12 mouse cellular contexts compared by ENCODE assay signal in genomic region chr15:27488042-27488441, GRCm38 (mm10). TPM values are rescaled to one million over a fixed set of nuclear protein-coding genes. Genes with fewer than 3 reads are reported as not detected.
DNase-seq lines count a peak whose midpoint lies in the region; ATAC-seq and TF ChIP-seq lines count a peak whose summit lies in the region.
"Had no signal": no experiment of that assay in that cellular context is flagged by ENCODE, and none has a peak within 500 bp of the region (broad histone marks: within the 10 kb centered on the region; RNA-seq: fewer than 3 reads in every experiment).

No protein-coding gene starts in this region.

- peaks cover 72% of the 10 kb centered on the region for H3K4me1 ChIP-seq in heart, embryonic 13.5 days
- H3K4me1 ChIP-seq in heart, embryonic 12.5 days (replicated peaks), result peaks cover 58% of the 10 kb centered on the region
- H3K4me1 ChIP-seq in cerebellum, adult 2 months (ENCODE audit: control insufficient read depth, insufficient read depth, low read length), result peaks cover 67% of the 10 kb centered on the region
- H3K4me1 ChIP-seq in forebrain, postnatal 0 days (ENCODE audit: insufficient read depth), result peaks cover 41% of the 10 kb centered on the region
- H3K4me1 ChIP-seq in midbrain, embryonic 16.5 days (ENCODE audit: control insufficient read depth, insufficient read depth, low read length), result peaks cover 25% of the 10 kb centered on the region

- H3K27me3 ChIP-seq in heart, embryonic 13.5 days (replicated peaks), result no peaks in the 10 kb centered on the region
- no peaks in the 10 kb centered on the region for H3K27me3 ChIP-seq in heart, embryonic 12.5 days (replicated peaks)
- no peaks in the 10 kb centered on the region for H3K27me3 ChIP-seq in cerebellum, adult 2 months (ENCODE audit: control insufficient read depth, insufficient read depth, low read length)
- H3K27me3 ChIP-seq in forebrain, postnatal 0 days (ENCODE audit: insufficient read depth, low read length), result no peaks in the 10 kb centered on the region
- no peaks in the 10 kb centered on the region for H3K27me3 ChIP-seq in midbrain, embryonic 16.5 days (ENCODE audit: control insufficient read depth, insufficient read depth, low read depth, low read length)

- peak overlapping the region; percentile 61 for H3K9ac ChIP-seq in heart, embryonic 13.5 days
- H3K9ac ChIP-seq in heart, embryonic 12.5 days, result no peak overlapping the region
- peak overlapping the region; percentile 31 for H3K9ac ChIP-seq in forebrain, postnatal 0 days
- 0 out of 2 replicates have a peak overlapping the region, but pooled peaks have one; percentile 4 for H3K9ac ChIP-seq in midbrain, embryonic 16.5 days (ENCODE audit: low read depth, low read length)

- H3K36me3 ChIP-seq in heart, embryonic 13.5 days, result no peaks in the 10 kb centered on the region
- H3K36me3 ChIP-seq in heart, embryonic 12.5 days, result no peaks in the 10 kb centered on the region
- no peaks in the 10 kb centered on the region for H3K36me3 ChIP-seq in forebrain, postnatal 0 days (ENCODE audit: insufficient read depth)
- no peaks in the 10 kb centered on the region for H3K36me3 ChIP-seq in midbrain, embryonic 16.5 days (ENCODE audit: control insufficient read depth, insufficient read depth, low read length)

- H3K9me3 ChIP-seq in heart, embryonic 13.5 days, result no peaks in the 10 kb centered on the region
- no peaks in the 10 kb centered on the region for H3K9me3 ChIP-seq in heart, embryonic 12.5 days (replicated peaks)
- H3K9me3 ChIP-seq in forebrain, postnatal 0 days (ENCODE audit: low read length), result no peaks in the 10 kb centered on the region
- no peaks in the 10 kb centered on the region for H3K9me3 ChIP-seq in midbrain, embryonic 16.5 days (replicated peaks; ENCODE audit: control insufficient read depth, low read length, poor library complexity, severe bottlenecking)

- 57% methylated on average over 10 of the region's 10 CpGs for WGBS in heart, embryonic 13.5 days
- 55% methylated on average over 10 of the region's 10 CpGs for WGBS in heart, embryonic 12.5 days
- 4% methylated on average over 10 of the region's 10 CpGs for WGBS in cerebellum, adult 2 months
- WGBS in forebrain, postnatal 0 days, result 23% methylated on average over 10 of the region's 10 CpGs
- WGBS in midbrain, embryonic 16.5 days, result 42% methylated on average over 10 of the region's 10 CpGs

- ATAC-seq in heart, embryonic 13.5 days (ENCODE audit: extremely low read depth, insufficient number of reproducible peaks, low FRiP score, low TSS enrichment), result no peak
- ATAC-seq in heart, embryonic 12.5 days (ENCODE audit: insufficient number of reproducible peaks, low FRiP score), result no peak
- ATAC-seq in forebrain, postnatal 0 days, result peak; percentile 72
- ATAC-seq in midbrain, embryonic 16.5 days, result no peak
- ATAC-seq: CD4-positive, CD25-positive, alpha-beta regulatory T cell, adult 4 months; inflammation-experienced regulatory T-cells, adult 6 months had no signal

- DNase-seq in cerebellum, adult 2 months, result peak; percentile 84 to 89
- peak; percentile 73 for DNase-seq in forebrain, postnatal 0 days
- DNase-seq in lung, postnatal 25 days (ENCODE audit: low spot score), result no peak
- DNase-seq in yolk sac, embryonic 10.5 days (ENCODE audit: low spot score), result no peak
- no peak for DNase-seq in gastrocnemius, postnatal 10 days
- DNase-seq: gastrocnemius, postnatal 25 days; lung, postnatal 10 days had no signal

- no peak overlapping the region for H3K4me3 ChIP-seq in heart, embryonic 13.5 days
- no peak overlapping the region for H3K4me3 ChIP-seq in heart, embryonic 12.5 days
- no peak overlapping the region for H3K4me3 ChIP-seq in cerebellum, adult 2 months (replicated peaks; ENCODE audit: insufficient read depth, low read depth, low read length)
- H3K4me3 ChIP-seq in forebrain, postnatal 0 days (ENCODE audit: low read depth, low read length), result no peak overlapping the region
- no peak overlapping the region for H3K4me3 ChIP-seq in midbrain, embryonic 16.5 days (ENCODE audit: low read depth, low read length)

- H3K27ac ChIP-seq in heart, embryonic 13.5 days (replicated peaks), result no peak overlapping the region
- no peak overlapping the region for H3K27ac ChIP-seq in heart, embryonic 12.5 days (ENCODE audit: poor library complexity, severe bottlenecking)
- peak overlapping the region; percentile 55 for H3K27ac ChIP-seq in cerebellum, adult 2 months (ENCODE audit: insufficient read depth, low read length)
- H3K27ac ChIP-seq in forebrain, postnatal 0 days (ENCODE audit: low read depth, low read length), result peak overlapping the region; percentile 87
- H3K27ac ChIP-seq in midbrain, embryonic 16.5 days (ENCODE audit: low read length), result peak overlapping the region; percentile 5; the same call in 1 of the 2 replicates

- 0 out of 2 replicates have a peak overlapping the region, but pooled peaks have one; percentile 9 for H3K4me2 ChIP-seq in heart, embryonic 13.5 days
- H3K4me2 ChIP-seq in heart, embryonic 12.5 days, result no peak overlapping the region
- peak overlapping the region; percentile 15; the same call in 1 of the 2 replicates for H3K4me2 ChIP-seq in forebrain, postnatal 0 days (ENCODE audit: low read depth)
- no peak overlapping the region for H3K4me2 ChIP-seq in midbrain, embryonic 16.5 days (ENCODE audit: low read length)

- TF ChIP-seq POLR2A in cerebellum, adult 2 months (IDR thresholded peaks at IDR 0.05; ENCODE audit: borderline replicate concordance, insufficient read depth, low read length), result no peak

- no peak for TF ChIP-seq CTCF in cerebellum, adult 2 months (IDR thresholded peaks at IDR 0.05; ENCODE audit: borderline replicate concordance, insufficient read depth, low read depth, low read length)
- TF ChIP-seq CTCF in forebrain, postnatal 0 days (IDR thresholded peaks at IDR 0.05; ENCODE audit: low read depth), result no peak

RNA-seq across cellular contexts. Expression of gene Ank, which starts 21.6 kb away (rescaled TPM):
- polyA plus RNA-seq in heart, embryonic 13.5 days (2015; fragmentation: Nextera tagmentation; extraction: Ambion mirVana), result 9.1 and 10.6 TPM in 2 replicates
- 12.6 and 14.7 TPM in 2 replicates for polyA plus RNA-seq in heart, embryonic 12.5 days (2016; fragmentation: Nextera tagmentation; extraction: Ambion mirVana)
- polyA plus RNA-seq in cerebellum, adult 2 months (2012; rRNA removed), result 212 and 222 TPM in 2 replicates
- 31.5 and 35.5 TPM in 2 replicates for total RNA-seq in forebrain, postnatal 0 days (2014; rRNA removed)
- polyA plus RNA-seq in forebrain, postnatal 0 days (2015; fragmentation: Nextera tagmentation; extraction: Ambion mirVana), result 18.9 and 22.8 TPM in 2 replicates
- 15.0 and 15.7 TPM in 2 replicates for polyA plus RNA-seq in midbrain, embryonic 16.5 days (2015; fragmentation: Nextera tagmentation; extraction: Ambion mirVana)
- total RNA-seq in gastrocnemius, postnatal 10 days (2021), result 10 to 100 TPM; 35.1 to 35.5 TPM

Comparison
In these comparisons a context has a peak if more than half of its experiments do, and no peak if none do; other contexts are left out.
1. H3K4me2 ChIP-seq: peak in heart, embryonic 13.5 days (single experiment) and forebrain, postnatal 0 days (single experiment); none in heart, embryonic 12.5 days (single experiment) and midbrain, embryonic 16.5 days (single experiment).
2. H3K27ac ChIP-seq: peak in cerebellum, adult 2 months (single experiment), forebrain, postnatal 0 days (single experiment) and midbrain, embryonic 16.5 days (single experiment); none in heart, embryonic 13.5 days (single experiment) and heart, embryonic 12.5 days (single experiment).
3. DNase-seq: peak in cerebellum, adult 2 months (2 of 2) and forebrain, postnatal 0 days (single experiment); none in lung, postnatal 25 days (single experiment), yolk sac, embryonic 10.5 days (single experiment) and gastrocnemius, postnatal 10 days (single experiment).